Mouse (Mus musculus) erythroblast, adult 5-6 weeks (primary cell): Measurements from ENCODE around the gene Itpkc. TPM values are rescaled to one million over a fixed set of nuclear protein-coding genes. Genes with fewer than 3 reads are reported as not detected.
"Not testable (repeated sequence)": the region's sequence is repeated elsewhere in the genome, so short reads cannot be mapped to it uniquely, and the experiment has no call there.

Experiments used
- ATAC-seq: replicated peaks from 2 replicates; pipeline ENCODE4 v1.8.0; 2016; ENCODE audit warnings: moderate number of reproducible peaks, mild to moderate bottlenecking, moderate TSS enrichment, inconsistent platforms; ENCODE audit not compliant: poor library complexity, low FRiP score, severe bottlenecking
- total RNA-seq, 2 experiments: library from RNA; stranded (forward) in 1 of 2; stranded (reverse) in 1 of 2; fragments of 150-400 nt in 1 of 2; fragments of 200-764, 138-1000 nt in 1 of 2; gene quantifications; 2 replicates each; pipeline versions ENCODE4 v1.2.3 to v1.2.4; 2015 to 2017; ENCODE audit warnings: low replicate concordance in 2 of 2

The Itpkc gene
- total RNA-seq (2015; ENCODE audit: low replicate concordance): 2.3 TPM in 1 of 2 replicates, not detected in the other
- 0.60 and 1.5 TPM in 2 replicates for total RNA-seq (2017; ENCODE audit: low replicate concordance)

- ATAC-seq: peak; percentile 88
Measured at GRCm38 (mm10) chr7:27228281-27228821, at the start of gene Itpkc. TSS of gene Itpkc (minus strand) at chr7:27228661.

DNA sequence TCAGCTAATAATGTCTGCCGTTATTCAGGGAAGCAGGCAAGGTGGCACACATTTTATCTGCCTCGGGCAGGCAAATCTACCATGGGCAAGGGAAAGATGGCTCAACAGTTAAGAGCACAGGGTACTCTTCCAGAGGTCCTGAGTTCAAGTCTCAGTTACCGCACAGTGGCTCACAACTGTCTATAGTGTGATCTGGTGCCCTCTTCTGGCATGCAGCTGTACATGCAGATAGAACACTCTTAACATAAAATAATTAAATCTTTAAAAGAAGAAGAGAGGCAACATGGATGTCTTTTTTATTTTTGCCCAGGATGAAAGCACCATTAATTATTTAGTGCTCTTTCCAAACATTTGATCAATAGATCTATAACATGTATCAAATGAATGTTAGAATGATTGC is 48.7 kb upstream of the Itpkc start:
- ATAC-seq: no peak

- no peak for ATAC-seq
Measured at GRCm38 (mm10) chr7:27276021-27276420, 47.6 kb upstream of the Itpkc start.

GRCm38 (mm10) chr7:27274916-27275315 is 46.5 kb upstream of the Itpkc start:
- ATAC-seq: no peak

DNA sequence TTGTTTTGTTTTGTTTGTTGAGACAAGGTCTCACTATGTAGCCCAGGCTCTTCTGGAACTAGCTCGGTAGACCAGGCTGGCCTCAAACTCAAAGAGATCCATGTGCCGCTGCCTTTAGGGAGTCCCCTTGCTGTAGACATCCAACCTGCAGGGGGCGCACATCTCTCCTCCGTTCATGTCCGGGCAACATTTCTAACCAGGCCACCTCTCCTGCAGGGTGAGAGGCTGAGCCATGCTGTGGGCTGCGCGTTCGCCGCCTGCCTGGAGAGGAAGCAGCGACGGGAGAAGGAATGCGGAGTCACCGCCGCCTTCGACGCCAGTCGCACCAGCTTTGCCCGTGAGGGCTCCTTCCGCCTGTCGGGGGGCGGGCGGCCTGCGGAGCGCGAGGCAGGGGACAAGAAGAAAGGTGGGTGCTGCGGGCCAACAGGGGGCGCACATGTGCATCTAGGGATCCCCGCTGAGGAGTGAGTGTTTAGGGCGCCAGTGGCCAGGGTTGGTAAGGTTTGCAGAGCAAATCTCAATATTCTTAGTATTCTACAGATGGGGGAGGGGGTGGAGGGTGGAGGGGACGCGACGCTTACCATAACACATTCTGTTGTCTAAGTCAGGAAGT is 45.4 kb upstream of the Itpkc start:
- no peak for ATAC-seq

- no peak for ATAC-seq
Measured at GRCm38 (mm10) chr7:27271423-27271822, 43.0 kb upstream of the Itpkc start.

DNA sequence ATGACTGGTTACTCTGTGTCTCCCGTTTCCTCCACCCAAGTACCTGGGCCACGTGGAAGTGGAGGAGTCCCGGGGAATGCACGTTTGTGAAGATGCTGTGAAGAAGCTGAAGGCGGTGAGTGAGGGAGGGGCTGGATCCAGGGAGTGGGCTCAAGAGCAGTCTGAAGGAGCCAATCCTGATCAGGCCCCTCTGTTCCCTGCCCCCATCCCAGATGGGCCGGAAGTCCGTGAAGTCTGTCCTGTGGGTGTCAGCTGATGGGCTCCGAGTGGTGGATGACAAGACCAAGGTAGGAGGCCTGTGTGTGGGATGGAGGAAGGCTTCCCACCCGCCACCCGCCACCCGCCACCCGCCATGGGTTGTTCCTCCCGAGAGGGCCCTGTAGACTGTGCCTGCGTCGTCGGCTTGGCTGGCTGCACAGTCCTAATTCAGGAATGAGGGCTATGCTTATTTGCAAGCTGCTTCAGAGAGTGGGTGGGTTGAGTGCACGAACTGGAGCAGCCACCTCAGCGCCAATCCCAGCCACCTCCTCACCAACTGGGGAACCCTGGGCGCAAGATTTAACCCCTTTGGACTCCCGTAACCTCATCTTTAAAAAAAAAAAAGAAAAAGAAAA is 38.2 kb upstream of the Itpkc start:
- ATAC-seq: no peak

GRCm38 (mm10) chr7:27264761-27265160 is 36.3 kb upstream of the Itpkc start:
- no peak for ATAC-seq

GRCm38 (mm10) chr7:27261888-27262287 is 33.4 kb upstream of the Itpkc start:
- no peak for ATAC-seq

GRCm38 (mm10) chr7:27260856-27261255 is 32.4 kb upstream of the Itpkc start:
- ATAC-seq: no peak

DNA sequence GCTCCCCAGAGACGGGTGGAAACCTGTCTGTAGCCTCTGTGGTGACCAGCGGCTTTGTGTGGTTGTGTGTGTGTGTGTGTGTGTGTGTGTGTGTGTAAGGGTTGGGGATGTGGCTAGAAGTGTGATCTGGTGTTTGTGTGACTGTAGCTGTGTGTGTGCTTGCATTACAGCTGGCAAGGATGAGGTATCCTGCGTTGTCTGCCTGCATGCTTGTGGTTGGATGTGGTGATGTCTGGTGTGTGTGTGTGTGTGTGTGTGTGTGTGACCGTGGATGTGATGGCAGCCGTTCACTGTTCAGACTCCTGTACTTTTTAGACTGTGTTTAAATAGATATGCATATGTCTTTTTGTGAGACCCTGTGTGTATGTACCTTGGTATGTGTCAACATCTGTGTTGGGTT is 31.3 kb upstream of the Itpkc start:
- ATAC-seq: no peak

DNA sequence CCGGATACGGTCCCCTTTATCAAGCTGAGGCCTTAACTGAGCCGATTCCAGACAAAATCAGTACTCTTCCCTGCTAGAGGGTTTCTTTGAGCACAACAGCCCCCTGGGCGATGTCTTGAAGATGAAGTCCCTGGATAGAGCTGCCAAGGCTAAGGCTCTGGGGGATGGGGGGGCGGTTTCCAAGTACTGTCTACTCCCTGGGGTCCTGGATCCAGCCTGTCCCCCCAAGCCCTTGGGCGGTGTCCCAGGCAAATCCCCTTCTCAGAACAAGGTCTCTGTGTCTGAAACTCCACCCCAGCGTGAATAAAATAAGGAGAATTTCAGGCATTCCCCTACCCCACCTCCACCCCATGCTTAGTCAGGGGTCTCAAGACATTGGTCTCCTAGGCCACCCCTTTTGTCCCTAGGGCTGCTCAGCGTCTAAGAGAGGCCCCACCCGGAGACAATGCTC is 30.8 kb upstream of the Itpkc start:
- ATAC-seq: no peak

DNA sequence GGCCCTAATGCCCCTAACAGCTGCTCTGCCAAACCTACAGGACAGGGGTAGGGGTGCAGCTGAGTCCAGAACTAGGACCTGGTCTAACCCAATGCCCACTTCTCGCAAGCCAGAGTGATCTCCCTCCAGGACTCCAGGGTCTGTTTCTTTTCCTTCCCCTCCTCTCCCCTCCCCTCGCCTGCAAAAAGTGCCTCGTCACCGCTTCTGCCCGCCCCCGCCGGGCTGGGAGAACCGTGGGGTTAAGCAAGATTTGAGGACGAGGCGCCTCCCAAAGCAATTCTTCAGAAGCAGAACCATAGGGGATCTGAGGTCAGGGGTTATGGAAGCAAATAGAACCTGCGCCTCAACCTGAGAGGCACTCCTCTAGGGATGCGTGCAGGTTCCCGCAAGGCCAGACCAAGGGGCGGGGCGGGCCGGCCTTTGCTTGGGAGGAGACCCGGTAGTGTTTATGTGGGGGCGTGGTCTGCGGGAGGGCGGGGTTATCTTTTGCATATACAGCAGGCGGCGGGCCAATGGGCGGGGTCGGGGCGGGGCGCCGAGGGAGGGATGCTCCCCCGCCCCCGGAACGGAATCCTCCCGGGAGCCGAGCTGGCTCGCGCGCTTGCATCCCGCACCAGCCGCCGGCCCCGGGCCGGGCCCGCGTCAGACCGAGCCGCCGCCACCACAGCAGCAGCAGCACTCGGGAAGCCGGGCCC is 29.9 kb upstream of the Itpkc start, which contains the start of gene Numbl:
Numbl (plus strand) TSS at position 229 of the 695 bp plus-strand sequence.
- peak; percentile 86 for ATAC-seq

GRCm38 (mm10) chr7:27257852-27258204 is 29.4 kb upstream of the Itpkc start:
- ATAC-seq: no peak

- 0 out of 2 replicates have a peak, but pooled peaks have one; percentile 13 for ATAC-seq
Measured at GRCm38 (mm10) chr7:27257046-27257851, 28.8 kb upstream of the Itpkc start.

GRCm38 (mm10) chr7:27255721-27256120 is 27.3 kb upstream of the Itpkc start:
- 0 out of 2 replicates have a peak, but pooled peaks have one; percentile 19 for ATAC-seq

DNA sequence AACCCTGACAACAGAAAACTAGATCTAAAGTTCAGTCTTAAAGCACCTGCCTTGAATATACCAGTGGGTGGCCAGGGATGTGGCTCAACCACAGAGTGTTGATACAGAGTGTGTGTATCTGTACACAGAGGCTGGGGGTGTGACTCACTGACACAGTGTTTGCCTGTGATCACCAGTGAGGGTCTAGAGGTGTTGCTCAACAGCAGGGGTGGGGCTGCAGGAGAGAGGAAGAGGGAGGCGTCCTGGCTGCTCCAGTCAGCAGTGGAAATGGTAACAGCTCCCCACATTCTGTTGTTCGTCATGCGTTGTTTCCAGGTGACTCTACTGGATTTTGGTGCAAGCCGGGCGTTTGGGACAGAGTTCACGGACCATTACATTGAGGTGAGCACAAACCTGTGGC is 23.5 kb upstream of the Itpkc start:
- ATAC-seq: no peak

DNA sequence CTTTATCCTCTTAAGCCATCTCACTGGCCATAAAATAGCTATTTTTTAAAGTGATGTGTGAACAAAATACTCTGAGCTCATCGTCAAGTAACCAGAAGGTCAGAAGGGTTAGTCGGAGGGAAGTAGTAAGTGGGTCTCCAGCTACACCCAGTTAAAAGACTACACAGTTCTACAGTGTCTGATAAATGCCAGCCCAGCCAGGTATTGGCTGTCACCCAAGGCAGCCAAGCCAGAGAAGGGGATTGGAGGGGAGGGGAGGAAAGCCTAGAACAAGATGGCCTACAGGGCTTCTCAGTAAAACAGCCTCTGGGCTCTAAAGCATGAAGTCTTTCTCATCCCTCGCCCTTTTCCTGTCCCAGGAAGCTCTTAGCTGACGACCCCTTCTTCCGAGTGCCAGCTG is 21.5 kb upstream of the Itpkc start:
- no peak for ATAC-seq

DNA sequence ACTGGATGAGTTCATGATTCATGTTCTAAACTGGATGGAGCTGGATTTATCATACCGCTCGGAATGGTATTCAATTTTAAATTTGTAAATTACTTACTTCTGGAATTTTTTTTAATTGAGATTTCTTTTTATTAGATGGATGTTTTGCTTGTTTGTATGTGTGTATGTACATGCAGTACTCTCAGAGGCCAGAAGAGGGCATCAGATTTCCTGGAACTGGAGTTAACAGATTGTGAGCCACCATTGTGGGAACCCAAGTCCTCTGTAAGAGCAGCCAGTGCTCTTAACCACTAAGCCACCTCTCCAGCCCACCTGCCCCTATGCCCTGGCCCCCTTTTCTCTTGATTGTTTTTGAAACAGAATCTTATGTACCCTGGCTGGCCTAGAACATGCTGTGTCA is 20.7 kb upstream of the Itpkc start:
- ATAC-seq: 0 out of 2 replicates have a peak, but pooled peaks have one; percentile 41

DNA sequence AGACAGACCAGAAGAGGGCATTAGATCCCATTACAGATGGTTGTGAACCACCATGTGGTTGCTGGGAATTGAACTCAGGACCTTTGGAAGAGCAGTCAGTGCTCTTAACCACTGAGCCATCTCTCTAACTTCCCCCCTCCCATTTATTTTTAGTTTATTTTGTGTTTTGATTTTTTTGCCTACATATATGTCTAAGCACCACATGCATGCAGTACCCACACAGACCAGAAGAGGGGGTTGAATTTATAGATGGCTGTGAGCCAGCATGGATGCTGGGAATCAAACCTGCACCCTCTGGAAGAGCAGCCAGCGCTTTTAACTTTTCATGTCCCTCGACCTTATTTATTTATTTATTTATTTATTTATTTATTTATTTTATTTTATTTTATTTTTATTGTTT is 15.6 kb upstream of the Itpkc start:
- ATAC-seq: not testable (repeated sequence)
